Comparison of ENCODE assay signal across 9 mouse cellular contexts in genomic region chr5:136051231-136052085, GRCm38 (mm10). TPM values are rescaled to one million over a fixed set of nuclear protein-coding genes. Genes with fewer than 3 reads are reported as not detected.
DNase-seq lines count a peak whose midpoint lies in the region; ATAC-seq lines count a peak whose summit lies in the region.
"Had no signal": no experiment of that assay in that cellular context is flagged by ENCODE, and none has a peak within 500 bp of the region (broad histone marks: within the 10 kb centered on the region; RNA-seq: fewer than 3 reads in every experiment).

No protein-coding gene starts in this region.

- DNase-seq in urinary bladder, adult 18-20 months (ENCODE audit: low spot score in 2 of 2), result peak; percentile 14 to 59
- no peak for DNase-seq in urinary bladder, postnatal 10 days (ENCODE audit: low spot score)
- DNase-seq in heart, postnatal 4 days, result peak; percentile 64
- DNase-seq in limb, embryonic 10.5 days (ENCODE audit: low spot score), result peak; percentile 49
- no peak for DNase-seq in left cerebral cortex, postnatal 10 days (ENCODE audit: extremely low spot score in 1 of 2, low spot score in 2 of 2)
- no peak for DNase-seq in frontal cortex, postnatal 10 days (ENCODE audit: low spot score in 2 of 2)

- no peaks in the 10 kb centered on the region for H3K36me3 ChIP-seq in embryonic facial prominence, embryonic 15.5 days
- H3K36me3 ChIP-seq in limb, embryonic 10.5 days, result no peaks in the 10 kb centered on the region
- H3K36me3 ChIP-seq in neural tube, embryonic 12.5 days, result no peaks in the 10 kb centered on the region

- peak overlapping the region; percentile 12; the same call in 1 of the 2 replicates for H3K4me2 ChIP-seq in embryonic facial prominence, embryonic 15.5 days (replicated peaks)
- peak overlapping the region; percentile 33 for H3K4me2 ChIP-seq in neural tube, embryonic 12.5 days (replicated peaks)

- no peak overlapping the region for H3K9ac ChIP-seq in embryonic facial prominence, embryonic 15.5 days
- no peak overlapping the region for H3K9ac ChIP-seq in neural tube, embryonic 12.5 days
- H3K9ac ChIP-seq: liver, embryonic 14.5 days had no signal

- no peaks in the 10 kb centered on the region for H3K27me3 ChIP-seq in embryonic facial prominence, embryonic 15.5 days
- no peaks in the 10 kb centered on the region for H3K27me3 ChIP-seq in limb, embryonic 10.5 days (ENCODE audit: low read depth, poor library complexity, severe bottlenecking)
- H3K27me3 ChIP-seq in neural tube, embryonic 12.5 days (replicated peaks), result no peaks in the 10 kb centered on the region

- WGBS in embryonic facial prominence, embryonic 15.5 days, result 15% methylated on average over 10 of the region's 10 CpGs
- WGBS in limb, embryonic 10.5 days, result 20% methylated on average over 10 of the region's 10 CpGs
- WGBS in neural tube, embryonic 12.5 days, result 5% methylated on average over 10 of the region's 10 CpGs

- H3K4me3 ChIP-seq in embryonic facial prominence, embryonic 15.5 days (replicated peaks), result no peak overlapping the region
- H3K4me3 ChIP-seq in limb, embryonic 10.5 days, result no peak overlapping the region
- H3K4me3 ChIP-seq in neural tube, embryonic 12.5 days, result no peak overlapping the region

- H3K9me3 ChIP-seq in embryonic facial prominence, embryonic 15.5 days (replicated peaks), result no peaks in the 10 kb centered on the region
- H3K9me3 ChIP-seq in limb, embryonic 10.5 days (replicated peaks), result no peaks in the 10 kb centered on the region
- H3K9me3 ChIP-seq in neural tube, embryonic 12.5 days, result no peaks in the 10 kb centered on the region

- intact Hi-C loops in left cerebral cortex, postnatal 10 days (cut with DNase I), result loop anchor here (10.0 kb wide), 1 partner anchor 157 kb away; no protein-coding TSS in a partner anchor

- ATAC-seq in embryonic facial prominence, embryonic 15.5 days (ENCODE audit: insufficient number of reproducible peaks, low FRiP score, low TSS enrichment, low read depth), result peak; percentile 67
- peak; percentile 90 for ATAC-seq in neural tube, embryonic 12.5 days (ENCODE audit: low FRiP score, low read depth)

- peaks cover 10% of the 10 kb centered on the region for H3K4me1 ChIP-seq in embryonic facial prominence, embryonic 15.5 days
- peaks cover 15% of the 10 kb centered on the region for H3K4me1 ChIP-seq in limb, embryonic 10.5 days
- H3K4me1 ChIP-seq in neural tube, embryonic 12.5 days, result peaks cover 17% of the 10 kb centered on the region

- H3K27ac ChIP-seq in embryonic facial prominence, embryonic 15.5 days (replicated peaks), result peak overlapping the region; percentile 60
- H3K27ac ChIP-seq in limb, embryonic 10.5 days, result peak overlapping the region; percentile 74
- peak overlapping the region; percentile 42; the same call in 1 of the 2 replicates for H3K27ac ChIP-seq in neural tube, embryonic 12.5 days
- H3K27ac ChIP-seq: liver, embryonic 14.5 days had no signal

RNA-seq across cellular contexts. Expression of gene Upk3bl, which starts 2.8 kb away (rescaled TPM):
- 41.7 and 48.4 TPM in 2 replicates for polyA plus RNA-seq in embryonic facial prominence, embryonic 15.5 days (2015; fragmentation: Nextera tagmentation; extraction: Ambion mirVana)
- total RNA-seq in heart, postnatal 4 days (2021), result not detected
- 3.5 and 4.9 TPM in 2 replicates for polyA plus RNA-seq in limb, embryonic 10.5 days (2016; fragmentation: Nextera tagmentation; extraction: Ambion mirVana)
- polyA plus RNA-seq in neural tube, embryonic 12.5 days (2016; fragmentation: Nextera tagmentation; extraction: Ambion mirVana), result 1.4 and 2.1 TPM in 2 replicates
- total RNA-seq in left cerebral cortex, postnatal 10 days (2021), result not detected

RNA-seq across cellular contexts. Expression of gene Upk3b, which starts 13.2 kb away (rescaled TPM):
- polyA plus RNA-seq in embryonic facial prominence, embryonic 15.5 days (2015; fragmentation: Nextera tagmentation; extraction: Ambion mirVana), result 4.0 and 5.4 TPM in 2 replicates
- total RNA-seq in heart, postnatal 4 days (2021), result 10 to 100 TPM; 25.8 to 30.7 TPM
- polyA plus RNA-seq in limb, embryonic 10.5 days (2016; fragmentation: Nextera tagmentation; extraction: Ambion mirVana), result 1.5 and 5.5 TPM in 2 replicates
- 0.10 and 0.19 TPM in 2 replicates for polyA plus RNA-seq in neural tube, embryonic 12.5 days (2016; fragmentation: Nextera tagmentation; extraction: Ambion mirVana)
- total RNA-seq in left cerebral cortex, postnatal 10 days (2021), result not detected

RNA-seq across cellular contexts. Expression of gene Rasa4, which starts 32.3 kb away (rescaled TPM):
- 13.4 and 13.6 TPM in 2 replicates for polyA plus RNA-seq in embryonic facial prominence, embryonic 15.5 days (2015; fragmentation: Nextera tagmentation; extraction: Ambion mirVana)
- 1 to 10 TPM; 2.1 to 2.4 TPM for total RNA-seq in heart, postnatal 4 days (2021)
- polyA plus RNA-seq in limb, embryonic 10.5 days (2016; fragmentation: Nextera tagmentation; extraction: Ambion mirVana), result 1.1 and 2.4 TPM in 2 replicates
- 10.8 and 11.0 TPM in 2 replicates for polyA plus RNA-seq in neural tube, embryonic 12.5 days (2016; fragmentation: Nextera tagmentation; extraction: Ambion mirVana)
- 1 to 10 TPM; 6.8 to 7.9 TPM for total RNA-seq in left cerebral cortex, postnatal 10 days (2021)

RNA-seq across cellular contexts. Expression of gene Dtx2, which starts 56.9 kb away (rescaled TPM):
- polyA plus RNA-seq in embryonic facial prominence, embryonic 15.5 days (2015; fragmentation: Nextera tagmentation; extraction: Ambion mirVana), result 35.0 and 36.5 TPM in 2 replicates
- total RNA-seq in heart, postnatal 4 days (2021), result 10 to 100 TPM in 1 of 2 experiments, 1 to 10 TPM in 1; 9.7 to 10.7 TPM
- 41.5 and 42.3 TPM in 2 replicates for polyA plus RNA-seq in limb, embryonic 10.5 days (2016; fragmentation: Nextera tagmentation; extraction: Ambion mirVana)
- polyA plus RNA-seq in neural tube, embryonic 12.5 days (2016; fragmentation: Nextera tagmentation; extraction: Ambion mirVana), result 29.5 and 31.7 TPM in 2 replicates
- total RNA-seq in left cerebral cortex, postnatal 10 days (2021), result 1 to 10 TPM; 9.3 to 9.4 TPM

Comparison
In these comparisons a context has a peak if more than half of its experiments do, and no peak if none do; other contexts are left out.
1. DNase-seq: peak in urinary bladder, adult 18-20 months (2 of 2), heart, postnatal 4 days (single experiment) and limb, embryonic 10.5 days (single experiment); none in urinary bladder, postnatal 10 days (single experiment), left cerebral cortex, postnatal 10 days (0 of 2) and frontal cortex, postnatal 10 days (0 of 2).
2. Peak in every context shown above with its lines, with median percentiles within 50 percentile points of each other: H3K27ac ChIP-seq.